Mouse (Mus musculus) lung, postnatal 25 days (tissue): ENCODE results near the gene Cngb1.
"Not testable (repeated sequence)": the region's sequence is repeated elsewhere in the genome, so short reads cannot be mapped to it uniquely, and the experiment has no call there.

Source experiments
- DNase-seq: peaks from one replicate; pipeline ENCODE4 v3.0.0; 2022; ENCODE audit warnings: low spot score

Cngb1 gene

GRCm38 (mm10) chr8:95245180-95245579 lies 61.2 kb downstream of the Cngb1 start:
- peak; percentile 66 for DNase-seq

- DNase-seq = no peak
Observed at GRCm38 (mm10) chr8:95243853-95244252, 62.5 kb downstream of the Cngb1 start.

GRCm38 (mm10) chr8:95242826-95243571 lies 63.4 kb downstream of the Cngb1 start:
- no peak for DNase-seq

- no peak for DNase-seq
Observed at GRCm38 (mm10) chr8:95242099-95242825, 64.1 kb downstream of the Cngb1 start.

GRCm38 (mm10) chr8:95235683-95236082 lies 70.7 kb downstream of the Cngb1 start:
- peak; percentile 71 for DNase-seq

GRCm38 (mm10) chr8:95230086-95230485 lies 76.3 kb downstream of the Cngb1 start:
- not testable (repeated sequence) for DNase-seq

- DNase-seq = no peak
Observed at GRCm38 (mm10) chr8:95227151-95227468, 79.3 kb downstream of the Cngb1 start.

GRCm38 (mm10) chr8:95226251-95227150 lies 79.9 kb downstream of the Cngb1 start:
- no peak for DNase-seq

- DNase-seq = no peak
Observed at GRCm38 (mm10) chr8:95223969-95224368, 82.4 kb downstream of the Cngb1 start.

- DNase-seq = no peak
Observed at GRCm38 (mm10) chr8:95221045-95221444, 85.3 kb downstream of the Cngb1 start.

GRCm38 (mm10) chr8:95220571-95220998 lies 85.8 kb downstream of the Cngb1 start:
- DNase-seq = no peak

- no peak for DNase-seq
Observed at GRCm38 (mm10) chr8:95219623-95220022, 86.8 kb downstream of the Cngb1 start.

GRCm38 (mm10) chr8:95215709-95216360 lies 90.5 kb downstream of the Cngb1 start:
- no peak for DNase-seq

- no peak for DNase-seq
Observed at GRCm38 (mm10) chr8:95209924-95210323, 96.5 kb downstream of the Cngb1 start.

GRCm38 (mm10) chr8:95205946-95206345 lies 100.4 kb downstream of the Cngb1 start:
- no peak for DNase-seq

- peak; percentile 72 for DNase-seq
Observed at GRCm38 (mm10) chr8:95204039-95204380, 102.4 kb downstream of the Cngb1 start.

GRCm38 (mm10) chr8:95203326-95204038 lies 102.9 kb downstream of the Cngb1 start:
- DNase-seq = no peak

GRCm38 (mm10) chr8:95202649-95203275 lies 103.6 kb downstream of the Cngb1 start, which contains the start of gene Kifc3:
TSS of gene Kifc3 (minus strand) at chr8:95202812.
- no peak for DNase-seq

GRCm38 (mm10) chr8:95202056-95202570 lies 104.3 kb downstream of the Cngb1 start:
- no peak for DNase-seq

- no peak for DNase-seq
Observed at GRCm38 (mm10) chr8:95201491-95201890, 104.9 kb downstream of the Cngb1 start.

GRCm38 (mm10) chr8:95200001-95200405 lies 106.4 kb downstream of the Cngb1 start:
- DNase-seq = no peak
